Mouse (Mus musculus): ENCODE measurements around the gene Mospd3.
A peak's percentile ranks its signal among the peaks of the same experiment; 100 is the strongest.

Gene Mospd3

GRCm38 (mm10) chr5:137608654-137609190, 7.9 kb upstream of the Mospd3 start:
- H3K36me3 ChIP-seq (ENCODE audit: control insufficient read depth, insufficient read depth, low read length, poor library complexity, severe bottlenecking) = peaks cover 1% of the 10 kb centered on the region; the same call in 1 of the 2 replicates
- H3K27me3 ChIP-seq (ENCODE audit: control insufficient read depth, insufficient read depth, low read length, poor library complexity, severe bottlenecking) = no peaks in the 10 kb centered on the region
- DNase-seq (ENCODE audit: low read depth, low spot score) = no peak

- DNase-seq (ENCODE audit: low read depth, low spot score) = no peak
- H3K36me3 ChIP-seq (ENCODE audit: control insufficient read depth, insufficient read depth, low read length, poor library complexity, severe bottlenecking) = peaks cover under 1% of the 10 kb centered on the region; the same call in 1 of the 2 replicates
- H3K27me3 ChIP-seq (ENCODE audit: control insufficient read depth, insufficient read depth, low read length, poor library complexity, severe bottlenecking) = no peaks in the 10 kb centered on the region
Measured at GRCm38 (mm10) chr5:137607860-137608653, 7.2 kb upstream of the Mospd3 start.

DNA sequence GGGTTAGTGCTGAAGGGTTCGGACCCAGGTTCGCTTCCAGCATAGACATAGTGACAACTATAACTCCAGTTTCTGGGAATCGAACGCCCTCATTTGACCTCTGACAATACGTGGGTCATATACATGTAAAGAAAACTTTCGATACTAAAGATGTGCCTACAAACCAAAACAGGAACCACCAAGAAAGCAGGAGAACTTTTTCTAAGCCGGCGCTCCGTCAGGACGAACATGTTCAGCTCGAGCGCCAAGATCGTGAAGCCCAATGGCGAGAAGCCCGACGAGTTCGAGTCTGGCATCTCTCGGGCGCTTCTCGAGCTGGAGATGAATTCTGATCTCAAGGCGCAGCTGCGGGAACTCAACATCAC, 489 bp upstream of the Mospd3 start:
- DNase-seq (ENCODE audit: low read depth, low spot score) = no peak

DNA sequence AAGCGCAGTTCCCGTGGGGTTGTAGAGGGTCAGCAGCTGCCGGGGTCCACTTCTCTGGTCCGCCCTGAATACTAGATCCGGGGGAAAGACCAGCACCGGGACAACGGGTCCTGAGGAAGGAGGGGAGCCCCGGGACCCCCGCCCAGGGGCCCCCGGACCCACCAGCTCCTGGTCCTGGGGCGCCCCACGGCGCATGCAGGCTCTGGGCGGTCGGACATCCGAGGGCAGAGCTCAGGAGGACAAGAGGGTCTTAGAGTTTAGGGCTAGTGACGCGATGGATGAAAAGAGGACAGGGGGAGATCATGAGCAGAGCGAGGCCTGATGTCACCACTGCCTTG, 608 bp downstream of the Mospd3 start:
- no peaks in the 10 kb centered on the region for H3K36me3 ChIP-seq (ENCODE audit: control insufficient read depth, insufficient read depth, low read length, poor library complexity, severe bottlenecking)

More for the DNA sequence above, 489 bp upstream of the Mospd3 start:
- no peaks in the 10 kb centered on the region for H3K36me3 ChIP-seq (ENCODE audit: control insufficient read depth, insufficient read depth, low read length, poor library complexity, severe bottlenecking)
- H3K27me3 ChIP-seq (ENCODE audit: control insufficient read depth, insufficient read depth, low read length, poor library complexity, severe bottlenecking) = no peaks in the 10 kb centered on the region

GRCm38 (mm10) chr5:137599600-137599999, 1.3 kb downstream of the Mospd3 start:
- H3K36me3 ChIP-seq (ENCODE audit: control insufficient read depth, insufficient read depth, low read length, poor library complexity, severe bottlenecking) = no peaks in the 10 kb centered on the region
- no peaks in the 10 kb centered on the region for H3K27me3 ChIP-seq (ENCODE audit: control insufficient read depth, insufficient read depth, low read length, poor library complexity, severe bottlenecking)
- DNase-seq (ENCODE audit: low read depth, low spot score) = no peak

More for the DNA sequence above, 608 bp downstream of the Mospd3 start:
- no peaks in the 10 kb centered on the region for H3K27me3 ChIP-seq (ENCODE audit: control insufficient read depth, insufficient read depth, low read length, poor library complexity, severe bottlenecking)
- no peak for DNase-seq (ENCODE audit: low read depth, low spot score)

DNA sequence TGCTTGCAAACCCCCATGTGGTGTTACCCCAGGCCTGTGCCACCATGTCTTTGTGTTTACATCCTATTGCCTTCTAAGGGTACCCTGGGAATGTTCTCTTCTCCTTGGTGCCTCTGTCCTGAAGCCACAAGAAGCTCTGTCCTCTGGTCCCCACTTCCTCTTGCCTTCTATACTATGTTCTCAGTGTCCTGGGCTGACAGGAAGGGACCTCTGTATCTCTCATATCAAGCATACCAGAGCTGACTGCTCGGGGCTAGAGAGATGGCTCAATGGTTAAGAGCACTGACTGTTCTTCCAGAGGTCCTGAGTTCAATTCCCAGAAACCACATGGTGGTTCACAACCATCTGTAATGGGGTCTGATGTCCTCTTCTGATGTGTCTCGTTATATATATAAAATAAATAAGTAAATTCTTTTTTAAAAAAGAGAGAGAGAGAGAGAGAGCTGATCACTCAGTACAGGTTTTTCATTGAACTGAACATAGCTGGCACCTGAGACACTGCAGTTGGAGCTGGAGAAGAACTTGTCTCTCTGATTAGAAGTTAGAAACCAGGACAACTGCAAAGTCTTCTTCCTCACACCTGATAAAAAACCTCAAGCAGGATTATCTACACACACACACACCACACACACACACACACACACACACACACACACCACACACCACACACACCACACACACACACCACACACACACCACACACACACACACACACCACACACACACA, 2.6 kb downstream of the Mospd3 start:
- Histone ChIP-seq H3K27me3 (ENCODE audit: control insufficient read depth, insufficient read depth, low read length, poor library complexity, severe bottlenecking) (no peaks in the 10 kb centered on the region), H3K36me3 (ENCODE audit: control insufficient read depth, insufficient read depth, low read length, poor library complexity, severe bottlenecking) (no peaks in the 10 kb centered on the region)
- no peak for DNase-seq (ENCODE audit: low read depth, low spot score)

DNA sequence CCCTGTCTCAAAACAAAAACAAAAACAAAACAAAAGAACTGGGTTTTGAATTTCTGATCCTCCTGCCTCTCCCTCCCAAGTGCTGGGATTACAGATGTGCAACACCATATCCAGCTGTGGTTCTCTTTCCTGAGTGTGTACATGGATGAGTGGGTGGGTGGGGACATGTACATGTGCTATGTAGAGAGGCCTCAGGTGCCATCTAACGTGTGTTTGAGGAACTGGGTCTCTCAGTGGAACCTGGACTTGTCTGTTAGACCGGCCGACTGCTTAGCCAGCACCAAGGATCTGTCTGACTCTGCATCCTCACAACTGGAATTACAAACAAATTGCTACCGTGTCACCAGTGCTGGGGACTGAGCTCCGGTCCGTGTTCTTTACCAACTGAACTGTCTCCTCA, 3.2 kb downstream of the Mospd3 start:
- DNase-seq (ENCODE audit: low read depth, low spot score) = no peak

DNA sequence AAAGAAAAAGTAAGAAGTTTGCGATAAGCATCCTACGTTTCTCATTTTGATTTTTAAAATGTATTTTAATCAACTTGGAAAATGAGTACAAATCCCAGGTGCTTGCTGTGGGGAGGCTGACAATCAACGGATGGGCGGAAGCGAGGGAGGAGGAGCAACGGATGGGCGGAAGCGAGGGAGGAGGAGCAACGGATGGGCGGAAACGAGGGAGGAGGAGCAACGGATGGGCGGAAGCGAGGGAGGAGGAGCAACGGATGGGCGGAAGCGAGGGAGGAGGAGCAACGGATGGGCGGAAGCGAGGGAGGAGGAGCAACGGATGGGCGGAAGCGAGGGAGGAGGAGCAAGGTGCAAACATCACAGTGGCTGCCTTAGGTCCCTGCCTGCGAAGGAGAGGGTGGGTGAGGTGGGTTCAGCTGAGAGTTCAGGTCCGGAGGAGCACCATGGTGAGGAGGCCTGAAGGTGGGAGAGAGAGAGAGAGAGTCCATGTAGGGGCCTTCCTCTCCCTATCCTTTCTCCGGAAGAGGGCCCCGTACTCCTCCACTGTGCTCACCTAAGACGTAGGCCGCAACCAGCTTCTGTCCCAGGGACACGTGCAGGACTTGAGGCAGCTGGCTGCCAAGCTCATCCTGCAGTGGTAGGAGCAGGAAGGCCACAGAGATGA, 4.1 kb downstream of the Mospd3 start:
- peak; percentile 89 for DNase-seq (ENCODE audit: low read depth, low spot score)
- Histone ChIP-seq H3K36me3 (ENCODE audit: control insufficient read depth, insufficient read depth, low read length, poor library complexity, severe bottlenecking) (no peaks in the 10 kb centered on the region), H3K27me3 (ENCODE audit: control insufficient read depth, insufficient read depth, low read length, poor library complexity, severe bottlenecking) (no peaks in the 10 kb centered on the region)

More for the DNA sequence above, 3.2 kb downstream of the Mospd3 start:
- Histone ChIP-seq H3K27me3 (ENCODE audit: control insufficient read depth, insufficient read depth, low read length, poor library complexity, severe bottlenecking) (no peaks in the 10 kb centered on the region), H3K36me3 (ENCODE audit: control insufficient read depth, insufficient read depth, low read length, poor library complexity, severe bottlenecking) (no peaks in the 10 kb centered on the region)

DNA sequence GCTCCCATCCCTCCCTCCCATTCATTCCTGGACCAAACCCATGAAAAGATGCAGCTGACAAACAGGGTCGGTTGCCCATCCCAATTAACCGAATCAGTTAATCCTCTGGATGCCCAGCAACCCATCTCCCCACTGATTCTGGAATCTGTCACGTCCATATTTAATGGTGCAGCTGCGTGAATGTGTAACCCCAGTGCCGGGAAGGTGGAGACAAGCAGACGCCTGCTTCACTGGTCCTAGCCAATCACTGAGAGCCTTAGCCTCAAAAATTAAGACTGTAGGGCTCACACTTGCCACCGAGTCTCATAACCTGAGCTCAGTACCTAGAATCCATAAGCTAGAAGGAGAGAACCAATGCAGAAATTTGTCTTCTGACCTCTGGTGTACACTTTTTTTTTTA, 4.9 kb downstream of the Mospd3 start:
- H3K36me3 ChIP-seq (ENCODE audit: control insufficient read depth, insufficient read depth, low read length, poor library complexity, severe bottlenecking) = no peaks in the 10 kb centered on the region
- no peak for DNase-seq (ENCODE audit: low read depth, low spot score)
- no peaks in the 10 kb centered on the region for H3K27me3 ChIP-seq (ENCODE audit: control insufficient read depth, insufficient read depth, low read length, poor library complexity, severe bottlenecking)

DNA sequence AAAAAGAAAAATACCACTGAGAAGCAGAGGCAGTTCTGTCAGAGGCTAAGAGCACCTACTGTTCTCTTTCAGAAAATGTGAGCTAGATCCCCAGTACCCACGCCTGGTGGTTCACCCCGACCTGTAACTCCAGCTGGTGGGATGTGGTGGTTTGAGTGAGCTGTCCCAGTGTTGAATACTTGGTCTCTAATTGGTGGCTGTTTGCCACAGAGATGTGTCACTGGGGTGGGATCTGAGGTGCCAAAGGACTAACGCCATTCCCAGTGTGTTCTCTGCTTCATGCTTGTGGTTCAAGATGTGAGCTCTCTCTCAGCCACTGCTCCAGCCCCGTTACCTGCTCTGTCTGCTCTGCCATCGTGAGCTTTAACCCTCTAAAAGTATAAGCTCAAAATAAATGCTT, 10.4 kb downstream of the Mospd3 start:
- Histone ChIP-seq H3K36me3 (ENCODE audit: control insufficient read depth, insufficient read depth, low read length, poor library complexity, severe bottlenecking) (no peaks in the 10 kb centered on the region), H3K27me3 (ENCODE audit: control insufficient read depth, insufficient read depth, low read length, poor library complexity, severe bottlenecking) (no peaks in the 10 kb centered on the region)
- DNase-seq (ENCODE audit: low read depth, low spot score) = no peak

DNA sequence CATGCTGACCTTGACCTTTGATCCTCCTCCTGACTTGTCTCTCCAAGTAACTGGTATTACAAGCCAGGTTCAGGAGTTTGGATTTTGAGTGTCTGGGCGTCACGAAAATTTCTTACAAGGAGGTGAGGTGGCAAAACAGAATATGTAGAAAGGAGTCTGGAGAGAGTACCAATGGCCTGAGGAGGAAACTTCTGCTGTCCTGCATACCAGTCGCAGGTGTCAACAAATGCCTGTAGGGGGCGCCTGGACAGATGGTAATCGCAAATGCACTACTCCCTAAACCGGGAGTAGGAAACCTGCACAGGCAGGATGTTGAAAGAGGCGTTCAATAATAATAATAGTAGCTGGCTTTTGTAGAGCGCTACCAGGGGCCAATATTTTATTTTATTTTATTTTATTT, 15.9 kb downstream of the Mospd3 start:
- Histone ChIP-seq H3K36me3 (ENCODE audit: control insufficient read depth, insufficient read depth, low read length, poor library complexity, severe bottlenecking) (no peaks in the 10 kb centered on the region), H3K27me3 (ENCODE audit: control insufficient read depth, insufficient read depth, low read length, poor library complexity, severe bottlenecking) (no peaks in the 10 kb centered on the region)
- peak; percentile 80 for DNase-seq (ENCODE audit: low read depth, low spot score)

GRCm38 (mm10) chr5:137583670-137584169, 17.1 kb downstream of the Mospd3 start:
- Histone ChIP-seq H3K36me3 (ENCODE audit: control insufficient read depth, insufficient read depth, low read length, poor library complexity, severe bottlenecking) (no peaks in the 10 kb centered on the region), H3K27me3 (ENCODE audit: control insufficient read depth, insufficient read depth, low read length, poor library complexity, severe bottlenecking) (no peaks in the 10 kb centered on the region)
- no peak for DNase-seq (ENCODE audit: low read depth, low spot score)

DNA sequence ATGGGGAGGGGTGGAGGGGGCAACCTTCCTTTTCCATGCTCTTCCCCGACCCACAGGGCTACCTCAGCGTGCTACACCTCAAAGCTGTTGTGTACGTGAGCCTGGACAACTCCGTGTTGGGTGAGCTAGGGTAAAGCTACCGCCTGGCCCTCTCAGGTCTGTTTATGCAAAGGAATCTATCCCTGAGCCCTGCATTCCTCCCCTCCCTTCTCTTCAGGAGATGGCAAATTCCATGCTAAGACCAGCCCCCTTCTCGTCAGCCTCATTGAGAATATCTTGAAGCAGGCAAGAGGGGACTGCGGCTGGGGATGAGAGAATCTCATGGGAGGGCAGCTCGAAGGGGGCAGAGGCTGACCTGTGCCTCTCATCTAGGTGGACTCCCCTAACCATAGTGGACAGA, 18.2 kb downstream of the Mospd3 start:
- Histone ChIP-seq H3K27me3 (ENCODE audit: control insufficient read depth, insufficient read depth, low read length, poor library complexity, severe bottlenecking) (no peaks in the 10 kb centered on the region), H3K36me3 (ENCODE audit: control insufficient read depth, insufficient read depth, low read length, poor library complexity, severe bottlenecking) (no peaks in the 10 kb centered on the region)
- no peak for DNase-seq (ENCODE audit: low read depth, low spot score)

- no peak for DNase-seq (ENCODE audit: low read depth, low spot score)
- H3K36me3 ChIP-seq (ENCODE audit: control insufficient read depth, insufficient read depth, low read length, poor library complexity, severe bottlenecking) = no peaks in the 10 kb centered on the region
- no peaks in the 10 kb centered on the region for H3K27me3 ChIP-seq (ENCODE audit: control insufficient read depth, insufficient read depth, low read length, poor library complexity, severe bottlenecking)
Measured at GRCm38 (mm10) chr5:137580246-137580645, 20.6 kb downstream of the Mospd3 start.

DNA sequence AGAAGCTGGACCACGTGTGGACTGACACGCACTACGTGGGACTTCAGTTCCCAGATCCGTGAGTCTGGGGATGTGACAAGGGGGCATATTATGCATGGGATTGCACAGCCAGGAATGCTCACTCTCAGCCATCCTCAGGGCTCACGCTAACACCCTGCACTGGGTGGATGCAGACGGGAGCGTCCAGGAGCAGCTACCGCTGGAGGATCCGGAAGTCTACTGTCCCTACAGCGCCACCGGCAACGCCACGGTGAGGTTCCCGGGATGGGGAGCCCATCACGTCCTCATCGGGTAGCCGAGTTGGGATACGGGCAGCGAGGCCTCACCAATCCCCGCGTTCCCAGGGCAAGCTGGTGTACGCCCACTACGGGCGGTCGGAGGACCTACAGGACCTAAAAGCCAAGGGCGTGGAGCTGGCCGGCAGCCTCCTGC, 26.4 kb downstream of the Mospd3 start:
- DNase-seq (ENCODE audit: low read depth, low spot score) = no peak
- Histone ChIP-seq H3K27me3 (ENCODE audit: control insufficient read depth, insufficient read depth, low read length, poor library complexity, severe bottlenecking) (no peaks in the 10 kb centered on the region), H3K36me3 (ENCODE audit: control insufficient read depth, insufficient read depth, low read length, poor library complexity, severe bottlenecking) (no peaks in the 10 kb centered on the region)

All from splenic B cell, adult 2 months (primary cell).